Mouse (Mus musculus) C2C12 (cell line): ENCODE results near the gene St6gal1. TPM values are rescaled to one million over a fixed set of nuclear protein-coding genes. Genes with fewer than 3 reads are reported as not detected.
A peak's percentile ranks its signal among the peaks of the same experiment; 100 is the strongest.

ENCODE experiments used
- H3K27me3 ChIP-seq: one replicate; pipeline ENCODE4 v1.6.1; 2011; ENCODE audit not compliant: control insufficient read depth, insufficient read depth, insufficient read length
- H3K36me3 ChIP-seq: one replicate; pipeline ENCODE4 v1.6.1; 2011; ENCODE audit not compliant: control insufficient read depth, insufficient read depth
- H3K4me3 ChIP-seq: one replicate; pipeline ENCODE4 v1.5.1; 2011; ENCODE audit warnings: mild to moderate bottlenecking, control low read depth; ENCODE audit not compliant: poor library complexity, insufficient read depth, severe bottlenecking
- H3K79me2 ChIP-seq: one replicate; pipeline ENCODE4 v1.6.1; 2011; ENCODE audit not compliant: control insufficient read depth, insufficient read depth
- H3K79me3 ChIP-seq: one replicate; pipeline ENCODE4 v1.6.1; 2011; ENCODE audit warnings: low read depth, control low read depth
- H3ac ChIP-seq: one replicate; pipeline ENCODE3; 2011; ENCODE audit warnings: low read depth; ENCODE audit not compliant: control insufficient read depth, insufficient read length
- CEBPB ChIP-seq: IDR thresholded peaks from one replicate; pipeline ENCODE4 v1.6.1; 2011; ENCODE audit warnings: low read depth, mild to moderate bottlenecking, control low read depth, moderate library complexity
- CTCF ChIP-seq: IDR thresholded peaks from one replicate; pipeline ENCODE4 v1.5.1; 2011; ENCODE audit not compliant: control insufficient read depth, insufficient read depth, insufficient read length
- FOSL1 ChIP-seq: IDR thresholded peaks from one replicate; pipeline ENCODE4 v1.8.0; 2011; ENCODE audit warnings: mild to moderate bottlenecking, low read length; ENCODE audit not compliant: poor library complexity, insufficient read depth, severe bottlenecking
- MAX ChIP-seq: IDR thresholded peaks from one replicate; pipeline ENCODE4 v1.6.1; 2011; ENCODE audit warnings: mild to moderate bottlenecking, control low read depth
- MYOD1 ChIP-seq: IDR thresholded peaks from one replicate; pipeline ENCODE4 v1.6.1; 2011; ENCODE audit warnings: low read depth; ENCODE audit not compliant: control insufficient read depth, insufficient read length
- MYOG ChIP-seq: IDR thresholded peaks from one replicate; pipeline ENCODE4 v1.6.1; 2011; ENCODE audit not compliant: control insufficient read depth, insufficient read length; ENCODE audit errors: extremely low read depth
- USF1 ChIP-seq: IDR thresholded peaks from one replicate; pipeline ENCODE4 v1.6.1; 2011; ENCODE audit warnings: low read depth, mild to moderate bottlenecking, control low read depth, moderate library complexity
- polyA plus RNA-seq: library from polyadenylated mRNA; unstranded; fragments of >200 nt; fragmentation: generic; extraction: Trizol; gene quantifications from one replicate; pipeline ENCODE4 v1.2.1, GENCODE M21; 2012; ENCODE audit warnings: missing spikeins

Gene St6gal1
- polyA plus RNA-seq, 1 experiment, result 6.2 TPM

- Histone ChIP-seq H3K79me3 (no peaks in the 10 kb centered on the region), H3ac (no peak overlapping the region), H3K4me3 (no peak overlapping the region), H3K27me3 (no peaks in the 10 kb centered on the region), H3K79me2 (no peaks in the 10 kb centered on the region), H3K36me3 (no peaks in the 10 kb centered on the region)
- TF ChIP-seq MAX (no peak), FOSL1 (no peak), USF1 (no peak), MYOD1 (no peak)
Measured at GRCm38 (mm10) chr16:23214314-23214713, 10.2 kb upstream of the St6gal1 start.

- no peaks in the 10 kb centered on the region for H3K79me2 ChIP-seq
- no peak overlapping the region for H3ac ChIP-seq
- H3K36me3 ChIP-seq, result no peaks in the 10 kb centered on the region
- H3K4me3 ChIP-seq, result no peak overlapping the region
- no peak for TF ChIP-seq CTCF
- TF ChIP-seq USF1, result no peak
- no peak for TF ChIP-seq MYOD1
- TF ChIP-seq MAX, result no peak
- TF ChIP-seq CEBPB, result no peak
- TF ChIP-seq MYOG, result no peak
- TF ChIP-seq FOSL1, result no peak
- no peaks in the 10 kb centered on the region for H3K79me3 ChIP-seq
- H3K27me3 ChIP-seq, result no peaks in the 10 kb centered on the region
Measured at GRCm38 (mm10) chr16:23215241-23215900, 9.2 kb upstream of the St6gal1 start.

DNA sequence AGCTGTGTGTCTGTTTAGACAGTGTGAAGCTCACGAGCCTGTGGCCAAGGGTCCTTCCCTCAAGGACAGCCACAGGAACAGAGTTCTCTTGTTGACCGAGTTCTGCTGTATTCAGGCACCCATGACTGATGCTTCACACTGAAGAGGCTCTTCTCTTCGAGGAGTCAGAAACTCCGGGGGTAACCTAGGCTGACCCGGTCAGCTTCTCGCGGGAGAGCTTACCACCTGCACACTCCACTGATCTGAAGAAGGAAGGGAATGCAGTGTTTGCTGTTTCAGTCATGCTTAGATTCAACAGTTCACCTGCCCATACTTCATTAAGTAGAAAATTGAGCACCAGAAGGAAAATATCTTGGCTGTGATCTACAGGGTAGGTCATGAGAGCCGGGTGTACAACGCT, 8.2 kb upstream of the St6gal1 start:
- Histone ChIP-seq H3K79me3 (no peaks in the 10 kb centered on the region), H3K79me2 (no peaks in the 10 kb centered on the region), H3K36me3 (no peaks in the 10 kb centered on the region), H3K27me3 (no peaks in the 10 kb centered on the region), H3ac (no peak overlapping the region), H3K4me3 (no peak overlapping the region)
- TF ChIP-seq FOSL1 (no peak), MAX (no peak), CTCF (no peak)

DNA sequence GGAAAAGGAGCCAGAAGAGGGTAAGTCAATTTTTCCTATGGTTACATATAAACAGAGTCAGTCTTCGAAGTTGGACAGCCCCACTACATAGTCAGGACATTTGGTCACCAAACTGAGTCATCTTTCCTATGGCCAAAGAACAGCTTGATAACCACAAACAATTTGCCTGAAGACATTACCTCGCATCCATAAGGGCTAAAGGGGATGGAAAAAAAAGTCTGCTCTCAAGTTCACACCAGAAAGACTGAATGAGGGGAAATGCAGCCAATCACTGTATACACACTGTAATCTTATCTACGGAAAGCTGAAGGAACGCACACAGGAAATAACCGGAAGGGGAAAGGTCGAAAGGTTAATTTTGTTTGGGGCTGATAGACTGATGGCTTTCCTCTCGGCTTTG, 6.2 kb upstream of the St6gal1 start:
- TF ChIP-seq FOSL1, result peak; percentile 52
- no peak for TF ChIP-seq MYOG

GRCm38 (mm10) chr16:23223166-23223870, 1.2 kb upstream of the St6gal1 start:
- Histone ChIP-seq H3K36me3 (no peaks in the 10 kb centered on the region), H3K79me3 (peaks cover 3% of the 10 kb centered on the region), H3K79me2 (peaks cover 9% of the 10 kb centered on the region), H3K4me3 (no peak overlapping the region), H3K27me3 (no peaks in the 10 kb centered on the region), H3ac (no peak overlapping the region)
- no peak for TF ChIP-seq MYOD1
- TF ChIP-seq MYOG, result no peak
- no peak for TF ChIP-seq MAX

More for the DNA sequence above, 6.2 kb upstream of the St6gal1 start:
- Histone ChIP-seq H3K79me3 (no peaks in the 10 kb centered on the region), H3K27me3 (no peaks in the 10 kb centered on the region), H3K4me3 (no peak overlapping the region), H3ac (no peak overlapping the region), H3K36me3 (no peaks in the 10 kb centered on the region), H3K79me2 (no peaks in the 10 kb centered on the region)

DNA sequence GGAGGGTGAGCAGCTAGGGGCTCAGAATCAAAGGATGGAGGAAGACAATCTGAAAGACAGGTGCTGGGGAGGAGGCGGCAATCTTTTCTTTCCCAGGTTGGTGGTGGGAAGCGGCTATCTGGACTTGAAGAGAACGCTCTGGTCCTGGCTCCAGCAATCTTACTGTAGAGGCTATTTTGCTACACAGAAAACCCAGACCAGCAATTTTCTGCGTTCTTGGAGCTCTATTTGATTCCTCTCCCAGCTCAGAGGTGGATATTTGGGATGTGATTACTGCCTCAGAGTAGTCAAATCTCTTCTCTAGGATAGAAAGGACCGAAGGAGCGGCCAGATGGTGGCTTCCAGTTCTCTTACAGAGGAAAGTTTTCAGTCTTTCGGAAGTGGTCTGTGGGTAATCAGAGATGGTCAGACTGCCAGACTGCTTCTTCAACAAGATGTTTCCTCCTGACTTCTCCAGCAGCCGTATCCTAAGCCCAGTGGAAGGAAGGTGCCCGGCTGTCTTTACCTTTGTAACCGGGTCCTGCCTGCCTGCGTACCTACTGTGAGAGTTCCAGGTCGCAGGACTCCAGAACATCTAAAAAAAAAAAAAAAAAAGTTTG, 570 bp upstream of the St6gal1 start:
- no peak overlapping the region for H3K4me3 ChIP-seq
- TF ChIP-seq CTCF (no peak), USF1 (no peak), MAX (no peak), FOSL1 (no peak), MYOD1 (no peak)

More for the DNA sequence above, 570 bp upstream of the St6gal1 start:
- no peaks in the 10 kb centered on the region for H3K27me3 ChIP-seq
- H3K79me2 ChIP-seq, result peaks cover 14% of the 10 kb centered on the region
- H3K79me3 ChIP-seq, result peaks cover 3% of the 10 kb centered on the region
- no peaks in the 10 kb centered on the region for H3K36me3 ChIP-seq
- H3ac ChIP-seq, result no peak overlapping the region
